Mouse (Mus musculus) B cell, adult 62 days (primary cell): Measurements from ENCODE around the gene Lenep. TPM values are rescaled to one million over a fixed set of nuclear protein-coding genes. Genes with fewer than 3 reads are reported as not detected.

Experiments
- total RNA-seq: library from RNA; stranded (reverse); gene quantifications from 4 replicates; pipeline ENCODE4 v1.2.4, GENCODE M21; 2023

Lenep gene
- 0.52 TPM in 1 of 4 replicates, not detected in the others for total RNA-seq

DNA sequence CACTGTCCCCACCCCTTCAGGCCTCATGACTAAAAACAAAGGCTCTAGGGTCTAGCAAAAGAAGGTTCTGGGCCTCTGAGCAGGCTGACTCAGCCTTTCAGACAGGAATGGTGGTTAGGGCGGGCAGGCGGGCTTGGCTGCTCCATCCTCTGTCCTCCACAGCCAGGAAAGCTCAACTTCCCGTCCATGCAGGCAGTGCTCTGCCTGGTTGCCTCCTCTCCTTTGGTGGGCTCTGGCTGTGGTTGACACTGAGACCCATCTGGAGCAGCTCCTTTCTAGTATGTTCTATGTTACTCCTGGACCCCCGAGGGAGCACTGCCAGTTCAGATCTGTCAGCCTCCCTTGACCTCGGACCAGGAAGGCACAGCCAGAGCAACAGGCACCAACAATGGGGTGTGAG lies at the start of gene Lenep:
Gene Lenep (minus strand): TSS at position 101 of the 400 bp plus-strand sequence.

DNA sequence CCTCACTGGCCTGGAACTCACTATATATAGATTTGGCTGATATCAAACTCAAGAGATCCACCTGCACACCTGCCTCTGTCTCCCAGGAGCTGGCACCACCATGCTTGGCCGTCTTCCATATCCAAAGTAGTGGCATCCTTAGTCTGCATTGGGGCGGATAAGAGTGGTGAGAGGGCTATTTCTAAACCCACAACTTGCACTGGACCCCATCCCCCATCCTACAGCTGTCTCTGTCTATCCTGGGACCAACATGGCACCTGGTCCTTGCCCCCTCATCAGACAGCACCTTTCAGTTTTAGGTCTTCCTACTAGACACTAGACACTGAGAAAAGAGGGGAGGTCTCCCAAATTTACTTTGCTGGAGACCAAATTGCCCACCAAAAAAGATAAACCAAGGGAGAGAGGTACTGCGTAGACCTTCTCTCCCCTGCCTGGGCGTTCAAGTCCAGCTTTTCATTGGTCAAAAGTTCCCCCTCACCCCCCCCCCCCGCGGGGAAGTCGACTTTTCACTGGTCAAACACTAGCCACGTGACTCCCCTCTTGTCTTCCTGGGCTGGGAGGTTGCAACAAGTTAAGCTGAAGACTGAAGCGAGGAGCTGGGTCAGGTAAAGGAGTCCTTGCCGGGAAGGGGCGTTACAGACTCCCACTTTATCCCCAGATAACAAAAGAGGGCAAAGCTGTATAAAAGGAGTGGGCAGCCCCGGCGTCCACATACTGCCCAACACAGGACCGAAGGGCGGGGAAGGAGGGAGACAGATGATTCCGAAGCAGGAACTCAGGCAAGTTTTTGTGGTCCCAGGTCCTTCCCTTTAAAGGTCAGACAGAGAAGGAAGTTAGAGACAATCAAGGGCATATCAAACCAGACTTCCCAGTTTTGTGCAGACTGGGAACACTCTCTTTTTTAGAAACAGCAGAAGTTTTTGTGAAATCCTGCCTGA lies 33.9 kb upstream of the Lenep start, which contains the start of gene Pbxip1:
Gene Pbxip1 (plus strand): TSS at position 531 of the 938 bp plus-strand sequence.

DNA sequence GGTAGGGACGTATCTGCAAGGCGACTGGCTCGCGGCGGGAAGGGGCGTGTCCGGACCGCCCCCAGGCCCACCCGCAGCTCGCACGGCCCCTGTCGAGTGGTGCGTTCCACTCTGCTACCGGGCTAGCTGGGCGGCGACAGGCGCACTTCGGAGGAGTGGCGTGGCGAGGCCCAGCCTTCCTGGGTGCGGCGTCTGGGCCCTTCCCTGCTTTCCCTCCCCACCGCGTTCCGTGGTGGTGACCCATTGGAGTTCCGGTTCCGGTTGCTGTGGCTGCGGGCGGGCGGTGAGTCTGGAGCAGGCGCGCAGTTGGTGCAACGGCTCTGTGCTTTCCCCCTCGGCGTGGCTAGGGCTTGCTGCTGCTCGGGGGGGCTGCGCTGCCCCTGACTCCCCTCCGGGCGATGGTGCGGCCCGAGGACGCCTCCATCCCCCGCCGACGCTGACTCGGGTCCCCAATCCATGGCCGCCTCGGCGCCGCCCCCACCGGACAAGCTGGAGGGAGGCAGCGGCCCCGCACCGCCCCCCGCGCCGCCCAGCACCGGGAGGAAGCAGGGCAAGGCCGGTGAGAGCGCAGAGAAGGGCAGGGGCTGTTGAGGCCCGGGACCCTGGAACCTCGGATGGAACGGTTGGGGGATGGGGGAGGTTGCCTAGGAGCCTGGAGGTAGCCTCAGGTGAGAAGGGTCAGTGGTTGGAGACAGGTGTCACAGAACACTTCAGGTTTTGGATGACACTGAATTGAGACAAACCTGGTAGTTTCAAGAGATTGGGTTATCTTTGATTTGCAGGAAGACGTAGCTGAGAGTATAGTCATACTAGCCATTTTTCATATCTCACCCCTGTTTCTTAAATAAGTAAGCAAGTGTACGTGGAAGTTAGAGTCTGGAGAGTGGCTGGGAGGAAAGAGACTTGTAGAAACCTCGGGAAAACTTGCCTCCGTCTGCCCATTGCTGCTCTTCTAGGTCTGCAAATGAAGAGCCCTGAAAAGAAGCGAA lies 27.9 kb upstream of the Lenep start, which contains the start of gene Pygo2:
Gene Pygo2 (plus strand): TSS at position 44 of the 989 bp plus-strand sequence.

DNA sequence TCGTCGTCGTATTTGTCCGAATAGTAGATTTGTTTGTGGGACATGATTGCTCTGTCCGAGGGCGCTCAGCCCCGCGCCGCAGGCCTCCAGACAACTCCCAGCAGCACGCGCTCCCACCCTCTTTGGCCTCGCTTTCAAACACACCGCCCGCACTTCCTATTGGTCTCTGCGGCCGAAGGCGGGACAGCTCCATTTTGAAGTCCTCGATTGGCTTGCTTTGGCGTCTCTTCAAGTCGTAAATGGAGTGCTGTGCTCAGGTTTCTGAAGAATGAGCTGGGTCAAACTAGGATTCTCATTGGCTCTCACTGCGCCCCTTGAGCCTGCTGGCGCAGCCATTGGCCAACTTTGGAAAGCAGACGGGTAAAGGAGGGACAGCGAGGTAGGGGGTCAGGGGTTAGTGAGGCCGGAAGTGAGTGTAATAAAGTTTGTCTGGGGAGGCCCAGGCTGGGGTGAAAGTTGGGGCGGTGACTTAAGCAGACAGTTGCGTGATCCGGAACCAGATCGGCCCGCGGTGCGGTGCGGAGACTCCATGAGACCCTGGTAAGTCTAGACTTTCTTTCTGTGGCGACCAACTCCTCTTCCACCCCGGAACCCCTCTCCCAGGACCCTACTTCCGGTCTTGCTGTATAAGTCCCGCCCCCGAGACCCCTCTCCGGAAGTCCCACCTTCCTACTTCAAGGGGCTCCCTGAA lies 15.7 kb upstream of the Lenep start, which contains the start of the genes Cks1b and Shc1:
Gene Cks1b (minus strand): TSS at position 214 of the 691 bp plus-strand sequence.
Gene Shc1 (plus strand): TSS at position 274 of the 691 bp plus-strand sequence.

DNA sequence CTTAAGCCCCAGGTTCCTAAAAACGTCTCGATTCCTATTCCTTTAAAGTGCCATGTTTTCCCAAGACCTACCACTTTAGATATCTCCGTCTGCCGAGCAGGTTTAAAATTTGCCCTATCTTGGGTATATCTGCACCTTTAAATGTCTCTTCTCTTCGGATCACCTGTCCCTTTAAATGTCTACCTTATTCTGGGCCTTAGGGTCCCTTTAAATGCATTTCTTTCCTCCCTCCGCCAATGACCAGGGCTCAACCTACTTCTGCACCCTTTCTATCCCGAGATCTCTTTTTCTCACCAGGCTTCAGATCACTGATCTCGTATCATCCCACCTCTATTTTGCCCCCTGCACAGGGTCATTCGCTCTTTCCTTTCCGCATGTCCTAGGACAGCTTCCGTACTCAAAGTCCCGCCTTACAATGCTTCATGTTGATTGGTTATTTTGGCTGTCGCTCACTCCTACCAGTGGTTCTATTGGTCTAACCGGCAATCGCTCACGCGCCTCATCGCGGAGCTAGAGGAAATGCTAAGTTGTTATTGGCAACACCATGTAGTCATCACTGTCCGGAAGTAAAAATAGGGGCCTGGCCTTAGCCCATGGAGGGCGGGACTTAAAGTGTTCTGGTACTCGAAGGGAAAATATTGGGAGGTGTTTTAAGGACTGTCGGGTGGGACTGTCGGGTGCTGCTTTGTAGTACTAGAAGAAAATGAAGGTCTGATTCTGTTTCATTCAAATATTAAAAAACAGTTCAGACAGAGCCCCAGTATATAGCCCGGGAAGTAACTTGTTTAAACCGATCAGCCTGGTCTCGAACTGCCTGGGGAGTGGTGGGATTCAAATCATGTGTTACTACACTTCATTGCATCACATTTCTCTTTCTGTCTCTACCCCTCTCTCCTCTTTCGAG lies 9.1 kb upstream of the Lenep start, which contains the start of gene Flad1:
Gene Flad1 (minus strand): TSS at position 381 of the 904 bp plus-strand sequence.

DNA sequence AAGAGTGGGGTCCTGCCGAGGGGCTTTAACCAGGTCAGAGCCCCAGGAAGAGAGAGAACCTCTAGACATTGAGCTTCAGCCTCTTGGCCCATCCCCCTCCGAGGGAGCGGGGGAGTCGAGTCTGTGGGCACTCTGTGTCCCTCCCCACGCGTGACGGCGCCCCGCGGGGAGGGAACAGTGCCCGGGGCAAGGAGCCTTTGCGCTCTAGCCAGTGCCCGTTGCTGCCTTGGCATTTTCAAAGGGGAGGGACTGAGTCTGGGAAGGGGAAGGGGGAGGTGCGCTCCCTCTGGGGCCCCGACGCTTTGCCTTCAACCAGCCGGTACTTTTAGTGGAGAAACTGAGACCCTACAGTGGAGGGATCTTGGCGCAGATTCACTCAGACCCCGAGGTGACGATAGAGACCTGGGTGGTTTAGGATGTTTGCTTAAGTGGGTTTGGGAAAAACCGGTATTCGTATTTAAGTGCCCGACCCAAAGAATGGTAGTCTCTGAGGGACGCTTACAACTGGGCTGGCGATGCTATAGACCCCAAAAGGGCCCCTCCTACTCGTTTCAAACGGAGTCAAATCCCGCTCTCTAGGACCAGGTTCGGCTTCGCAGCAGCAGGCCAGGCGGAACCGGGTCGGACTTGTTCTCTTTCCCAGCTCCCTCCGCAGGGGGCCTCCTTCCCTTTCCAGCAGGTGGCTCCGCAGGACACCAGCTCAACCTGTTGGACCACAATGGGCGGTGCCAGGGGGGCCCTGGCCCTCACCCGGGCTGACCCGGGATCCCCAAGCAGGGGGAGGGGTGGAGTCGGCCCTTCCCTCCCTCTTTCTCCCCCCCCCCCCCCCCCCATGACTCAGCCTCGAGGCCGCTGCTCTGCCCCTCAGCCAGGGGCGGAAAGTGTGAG lies 8.3 kb downstream of the Lenep start, which contains the start of gene Zbtb7b:
Gene Zbtb7b (minus strand): TSS at position 771 of the 888 bp plus-strand sequence.

DNA sequence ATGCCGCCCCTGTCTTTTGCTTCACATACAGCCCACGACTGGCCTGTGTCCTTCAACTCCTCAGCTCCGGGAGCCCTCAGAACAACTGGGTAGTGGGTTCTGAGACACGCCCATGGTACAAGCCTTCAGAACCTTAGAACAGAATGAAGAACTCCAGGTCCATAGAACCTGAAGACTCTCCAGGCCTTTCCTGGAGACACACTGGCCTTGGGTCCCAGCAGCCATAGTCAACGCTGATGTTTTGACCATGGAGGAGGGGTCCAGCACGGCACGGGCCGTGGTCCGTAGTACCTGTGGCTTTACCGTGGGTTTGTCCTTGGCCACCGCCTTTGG lies 37.5 kb downstream of the Lenep start, which contains the start of gene Dcst1:
Gene Dcst1 (minus strand): TSS at position 101 of the 333 bp plus-strand sequence.

DNA sequence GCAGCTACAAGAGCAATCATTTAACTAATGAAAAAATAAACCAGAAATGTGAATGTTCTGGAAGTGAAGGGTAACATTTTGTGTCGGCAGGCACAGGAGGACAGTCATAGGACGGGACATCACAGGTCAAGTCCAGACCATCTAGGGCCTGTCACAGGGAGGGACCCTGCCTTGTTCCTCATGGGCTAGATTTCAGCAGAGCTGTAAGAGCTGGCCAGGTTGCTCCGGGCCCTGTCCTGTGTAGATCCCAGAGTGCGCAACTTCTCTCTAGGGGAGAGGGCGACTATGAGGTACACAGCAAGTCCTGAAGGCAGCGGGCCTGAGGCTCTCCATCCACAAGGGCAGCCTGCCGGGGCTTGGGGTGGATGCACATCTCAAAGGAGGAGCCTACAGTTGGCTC lies 40.9 kb downstream of the Lenep start, which contains the start of gene Dcst2:
Gene Dcst2 (plus strand): TSS at position 301 of the 400 bp plus-strand sequence.

Other genes starting within 250 kb of the Lenep start
- gene Hcn3, start 242.6 kb downstream of the Lenep start, total RNA-seq: 2.2 to 5.3 TPM (median 5.1 TPM) in 4 replicates
- 144 to 159 TPM (median 155 TPM) in 4 replicates for gene Clk2, start 238.0 kb downstream of the Lenep start, total RNA-seq
- gene Scamp3, start 225.3 kb downstream of the Lenep start, total RNA-seq: 109 to 121 TPM (median 115 TPM) in 4 replicates
- gene Fam189b, start 219.7 kb downstream of the Lenep start, total RNA-seq: 12.9 to 24.4 TPM (median 20.3 TPM) in 4 replicates
- gene Gba, start 199.9 kb downstream of the Lenep start, total RNA-seq: 79.6 to 102 TPM (median 97.6 TPM) in 4 replicates
- 8.6 to 13.2 TPM (median 9.9 TPM) in 4 replicates for gene Thbs3, start 187.6 kb downstream of the Lenep start, total RNA-seq
- 227 to 250 TPM (median 239 TPM) in 4 replicates for gene Mtx1, start 175.7 kb downstream of the Lenep start, total RNA-seq
- gene Muc1, start 173.7 kb downstream of the Lenep start, total RNA-seq: 1.4 to 3.6 TPM (median 1.6 TPM) in 4 replicates
- 88.4 to 116 TPM (median 101 TPM) in 4 replicates for gene Krtcap2, start 156.8 kb downstream of the Lenep start, total RNA-seq
- gene Trim46, start 156.5 kb downstream of the Lenep start, total RNA-seq: 2.1 to 5.6 TPM (median 3.3 TPM) in 4 replicates
- 64.0 to 79.9 TPM (median 68.1 TPM) in 4 replicates for gene Dpm3, start 143.4 kb downstream of the Lenep start, total RNA-seq
- 140 to 170 TPM (median 145 TPM) in 4 replicates for gene Slc50a1, start 132.2 kb downstream of the Lenep start, total RNA-seq
- gene Efna1, start 121.7 kb downstream of the Lenep start, total RNA-seq: 1.0 to 1.8 TPM (median 1.1 TPM) in 4 replicates
- not detected in 4 replicates for gene Efna3, start 79.8 kb downstream of the Lenep start, total RNA-seq
- gene Efna4, start 64.8 kb downstream of the Lenep start, total RNA-seq: 0.36 TPM in 1 of 4 replicates, not detected in the others
- gene Adam15, start 52.8 kb downstream of the Lenep start, total RNA-seq: 6.8 to 7.4 TPM (median 7.1 TPM) in 4 replicates
- gene Dcst2, start 40.8 kb downstream of the Lenep start, total RNA-seq: 0.25 TPM in 1 of 4 replicates, not detected in the others
- gene Dcst1, start 37.5 kb downstream of the Lenep start, total RNA-seq: 0.31 to 0.33 TPM in 2 of 4 replicates, not detected in the others
- gene Zbtb7b, start 8.0 kb downstream of the Lenep start, total RNA-seq: 60.4 to 64.8 TPM (median 62.5 TPM) in 4 replicates
- 31.6 to 44.7 TPM (median 35.1 TPM) in 4 replicates for gene Flad1, start 9.1 kb upstream of the Lenep start, total RNA-seq
- gene Cks1b, start 15.6 kb upstream of the Lenep start, total RNA-seq: 3.8 to 6.6 TPM (median 4.5 TPM) in 4 replicates
- gene Shc1, start 15.7 kb upstream of the Lenep start, total RNA-seq: 88.4 to 93.9 TPM (median 92.1 TPM) in 4 replicates
- gene Pygo2, start 27.4 kb upstream of the Lenep start, total RNA-seq: 32.0 to 39.9 TPM (median 36.9 TPM) in 4 replicates
- 124 to 130 TPM (median 128 TPM) in 4 replicates for gene Pbxip1, start 33.9 kb upstream of the Lenep start, total RNA-seq
- 14.3 to 19.8 TPM (median 17.7 TPM) in 4 replicates for gene Pmvk, start 51.7 kb upstream of the Lenep start, total RNA-seq
- gene Kcnn3, start 117.4 kb upstream of the Lenep start, total RNA-seq: not detected in 4 replicates